Mouse (Mus musculus) heart, postnatal 36 days (tissue): ENCODE measurements at regions not wholly inside any gene's neighbourhood (a gene's known extent, or its start where the extent isn't known, plus 50 kb on each side); places are given as distances from the start of the nearest gene placed in this dataset.

Experiments
- DNase-seq, 2 experiments: peaks; one replicate each; pipeline ENCODE4 v3.0.0; 2021 to 2022
- intact Hi-C: fragments of 180-260 bp; cut with DNase I; formaldehyde crosslinking; loops from one replicate; pipeline ENCODE4 v1.15.1; 2025

DNA sequence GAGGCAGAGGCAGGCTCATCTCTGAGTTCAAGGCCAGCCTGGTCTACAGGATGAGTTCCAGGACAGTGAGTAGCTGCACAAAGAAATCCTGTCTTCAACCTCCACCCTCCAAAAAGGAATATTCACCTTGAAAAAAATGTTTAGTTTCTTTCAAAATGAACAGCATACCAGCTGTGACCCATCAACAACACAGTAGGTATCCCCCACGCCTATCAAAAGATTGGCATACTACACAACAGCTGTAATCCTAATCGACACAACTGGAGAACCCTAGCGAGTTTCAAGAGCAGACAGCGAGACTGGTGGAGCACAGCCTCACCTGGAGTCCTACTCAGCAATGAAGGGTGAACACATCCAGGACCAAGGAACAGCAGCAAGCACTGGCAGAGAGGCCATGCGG, 136.3 kb upstream of the Smim15 start:
- intact Hi-C loops, result no loop called here

DNA sequence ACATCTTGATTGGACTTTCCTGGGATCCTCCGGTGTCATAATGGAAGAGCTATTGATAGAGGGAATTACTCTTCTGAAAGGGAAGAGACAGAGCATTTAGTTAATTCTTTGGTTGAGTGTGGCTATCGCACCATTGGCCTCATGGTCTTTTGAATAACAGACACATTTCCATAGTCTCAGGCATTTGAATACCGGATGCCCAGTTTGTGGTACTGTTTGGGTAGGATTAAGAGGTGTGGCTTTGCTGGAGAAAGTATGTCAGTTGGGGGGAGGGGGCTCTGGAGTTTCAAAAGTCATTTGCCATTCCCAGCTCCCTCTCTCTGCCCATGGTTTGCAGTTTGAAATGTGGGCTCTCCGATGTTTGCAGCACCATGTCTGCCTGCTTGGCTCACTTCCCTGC, 139.4 kb upstream of the Smim15 start:
- DNase-seq, result no peak
- intact Hi-C loops, result no loop called here

More for the DNA sequence above, 136.3 kb upstream of the Smim15 start:
- no peak for DNase-seq

DNA sequence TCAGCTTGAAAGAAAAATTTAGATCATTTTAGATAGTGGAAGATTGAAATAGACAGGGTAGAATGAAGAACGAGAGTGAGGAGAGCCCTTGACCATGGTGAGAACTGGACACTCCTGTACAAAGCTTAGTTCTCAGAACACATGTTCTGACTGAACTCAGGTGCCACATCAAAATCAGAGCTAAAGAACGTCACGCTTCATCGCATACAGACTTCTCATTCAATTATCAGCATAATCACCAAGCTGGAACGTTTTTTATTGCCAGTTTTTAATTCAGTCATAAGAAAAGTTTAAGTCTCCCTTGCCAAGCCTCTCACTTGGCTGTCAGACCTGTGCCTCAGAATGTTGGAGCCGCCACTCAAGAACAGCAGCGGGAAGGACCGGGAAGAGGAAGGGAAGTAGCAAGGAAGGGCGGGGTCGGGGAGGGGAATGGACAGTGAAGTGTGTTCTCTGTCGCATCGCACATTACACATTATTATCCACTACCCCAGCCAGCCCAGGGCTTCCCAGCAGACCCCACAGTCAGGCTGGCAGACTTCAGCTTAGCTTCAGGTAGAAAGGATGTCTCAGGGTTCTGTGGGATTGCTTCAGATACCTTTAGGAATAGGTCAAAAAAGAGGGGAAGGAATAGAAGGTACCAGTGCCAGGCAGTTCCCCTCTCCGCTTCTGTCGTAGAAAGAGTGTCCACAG, 140.1 kb upstream of the Smim15 start:
- DNase-seq, result no peak
- intact Hi-C loops, result no loop called here

DNA sequence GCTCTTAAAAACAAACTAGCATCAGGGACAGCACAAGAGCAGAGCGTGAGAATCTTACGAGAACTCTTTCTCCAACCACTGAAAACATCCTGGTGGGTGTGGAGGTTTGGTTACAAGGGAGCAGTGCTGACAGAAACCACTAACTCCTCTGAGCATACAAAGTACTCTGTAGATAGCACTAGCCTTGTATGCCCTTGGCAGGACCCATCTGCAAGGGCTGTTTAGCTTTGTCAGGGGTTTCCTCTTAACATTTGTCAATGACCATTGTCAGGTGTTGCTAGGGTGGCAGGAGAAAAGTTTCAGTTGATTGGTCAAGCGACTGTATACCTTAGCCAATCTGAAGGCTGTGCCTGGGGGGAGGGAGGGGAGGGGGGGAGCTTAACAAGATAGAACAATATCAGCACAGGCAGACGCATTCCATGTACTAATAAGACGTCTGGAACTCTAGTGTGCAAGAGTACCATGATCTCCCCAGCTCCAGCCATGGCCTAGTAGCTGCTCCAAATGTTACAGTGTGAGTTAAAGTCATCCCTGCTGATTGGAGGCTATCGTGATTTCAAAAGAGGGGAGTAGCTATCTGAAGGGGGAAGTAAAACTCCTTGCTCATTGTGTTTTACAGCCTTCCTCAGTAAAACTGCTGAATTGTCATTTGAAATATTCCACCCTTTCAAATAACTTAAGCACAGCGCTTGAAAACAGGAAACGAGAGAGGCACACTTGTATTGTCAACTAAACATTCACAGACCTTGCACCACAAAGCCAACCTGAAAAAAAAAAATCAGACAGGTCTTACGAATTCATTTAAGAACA, 140.9 kb upstream of the Smim15 start:
- DNase-seq, result no peak
- intact Hi-C loops, result no loop called here

DNA sequence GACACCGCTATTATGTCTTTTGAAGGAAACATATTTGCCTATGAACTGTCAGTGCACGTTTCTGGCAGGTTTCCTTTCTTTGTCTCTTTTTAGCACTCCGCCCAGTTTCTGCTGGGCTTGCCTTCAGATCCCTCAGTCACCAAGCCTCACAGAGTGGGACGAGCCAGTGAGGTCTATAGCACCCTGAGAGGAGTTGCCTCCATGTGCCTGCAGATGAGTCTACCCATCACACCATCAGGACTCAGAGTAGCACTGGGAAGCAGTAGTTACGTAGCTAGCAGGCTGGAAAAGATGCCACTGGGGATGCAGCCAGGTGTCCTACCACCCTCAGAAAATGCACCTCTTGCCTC, 141.5 kb upstream of the Smim15 start:
- intact Hi-C loops, result no loop called here
- no peak for DNase-seq

DNA sequence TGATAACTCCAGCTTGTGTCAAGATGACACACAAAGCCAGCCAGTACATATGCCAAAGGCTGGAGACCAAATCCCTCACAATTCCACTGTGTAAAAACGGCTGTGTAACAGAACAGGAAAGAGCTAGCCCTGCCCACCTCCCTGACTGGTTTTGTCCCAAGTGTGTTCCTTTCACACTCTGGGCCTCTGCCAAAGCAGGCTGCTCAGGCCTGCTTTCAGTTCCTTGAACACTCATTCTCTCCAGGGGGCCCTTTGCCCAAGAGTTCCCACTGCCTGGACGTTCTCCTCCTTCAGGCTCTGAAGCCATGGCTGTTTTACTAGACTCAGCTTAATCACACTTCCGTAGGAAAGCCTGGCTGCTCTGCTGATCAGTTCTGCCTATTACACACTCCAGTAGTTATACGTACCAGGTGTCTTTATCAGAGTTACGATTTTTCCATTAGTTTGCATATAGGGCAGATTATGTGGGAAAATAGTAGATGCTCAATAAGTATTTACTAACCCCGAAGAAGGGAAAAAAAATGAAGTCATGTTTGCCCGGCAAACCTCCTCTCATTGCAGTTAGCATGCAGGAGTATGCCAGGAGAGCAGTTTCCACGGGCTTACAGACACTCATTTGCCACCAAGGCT, 144.5 kb upstream of the Smim15 start:
- peak; percentile 28 to 38 for DNase-seq
- intact Hi-C loops, result no loop called here

DNA sequence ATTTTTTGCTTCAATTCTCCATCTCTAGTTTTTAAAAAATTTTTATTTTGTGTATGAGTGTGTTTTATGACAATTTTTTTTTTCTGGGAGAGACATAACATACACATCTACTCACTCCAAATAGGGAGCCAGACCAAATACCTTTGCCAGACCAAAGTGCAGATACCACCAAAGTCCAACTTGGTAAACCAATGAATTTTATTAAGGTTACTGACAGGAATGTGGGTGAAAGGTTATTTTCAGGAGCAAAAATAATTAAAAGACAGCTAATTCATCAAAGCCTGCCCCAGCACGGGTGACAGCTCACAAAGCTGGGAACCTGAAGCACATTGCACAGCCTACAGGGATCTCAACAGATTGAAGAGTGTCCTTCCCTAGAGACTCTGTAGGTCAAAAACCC, 146.6 kb upstream of the Smim15 start:
- no peak for DNase-seq
- intact Hi-C loops, result no loop called here

DNA sequence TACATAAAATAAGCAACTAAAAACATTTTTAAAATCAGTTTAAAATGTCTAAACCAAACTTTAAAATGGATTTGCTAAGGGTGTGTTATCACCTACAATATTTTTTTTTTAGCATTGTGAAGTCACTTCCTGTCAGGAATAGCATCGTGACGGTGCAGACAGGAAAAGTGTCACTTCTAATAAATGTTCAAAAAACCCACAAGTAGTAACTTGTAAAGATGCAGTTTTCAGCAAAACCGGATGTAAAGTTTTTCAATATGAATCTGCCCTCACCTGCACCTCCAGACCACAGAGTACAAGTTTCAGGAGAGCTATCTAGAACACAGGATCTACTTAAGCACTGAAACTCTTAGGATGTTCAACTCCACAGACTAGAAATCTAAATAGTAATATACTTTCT, 147.1 kb upstream of the Smim15 start:
- intact Hi-C loops, result no loop called here
- no peak for DNase-seq

DNA sequence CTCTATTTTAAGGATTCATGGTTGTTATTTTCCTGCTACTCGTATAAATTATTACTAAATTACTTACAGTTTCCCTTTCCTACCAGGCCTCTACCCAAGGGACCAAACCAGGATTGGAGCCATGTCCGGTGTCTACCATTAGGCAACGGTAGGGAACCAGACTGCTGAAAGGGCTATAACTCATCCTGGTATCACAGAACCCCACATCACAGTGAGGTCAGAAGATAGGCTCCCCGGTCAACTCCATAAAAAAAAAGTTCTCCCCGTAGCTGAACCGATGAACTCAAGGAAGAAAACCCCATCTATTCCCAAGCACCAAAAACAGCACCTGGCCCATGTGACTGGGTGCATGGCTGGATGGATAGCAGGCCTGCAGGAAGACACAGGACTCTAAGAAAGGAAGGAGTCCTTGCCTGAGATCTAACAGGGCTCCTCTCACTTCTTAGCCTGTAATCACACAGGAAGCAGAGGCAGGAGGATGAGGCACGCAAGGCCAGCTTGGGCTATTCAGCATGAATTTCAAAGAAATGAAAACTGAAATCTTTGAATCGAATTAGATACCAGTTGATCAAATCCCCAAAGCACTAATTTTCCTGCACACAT, 150.6 kb upstream of the Smim15 start:
- intact Hi-C loops, result loop anchor here (5.0 kb wide), 1 partner anchor 264 kb away; the partner anchor contains the start of genes Ercc8 and Ndufaf2
- DNase-seq, result no peak

DNA sequence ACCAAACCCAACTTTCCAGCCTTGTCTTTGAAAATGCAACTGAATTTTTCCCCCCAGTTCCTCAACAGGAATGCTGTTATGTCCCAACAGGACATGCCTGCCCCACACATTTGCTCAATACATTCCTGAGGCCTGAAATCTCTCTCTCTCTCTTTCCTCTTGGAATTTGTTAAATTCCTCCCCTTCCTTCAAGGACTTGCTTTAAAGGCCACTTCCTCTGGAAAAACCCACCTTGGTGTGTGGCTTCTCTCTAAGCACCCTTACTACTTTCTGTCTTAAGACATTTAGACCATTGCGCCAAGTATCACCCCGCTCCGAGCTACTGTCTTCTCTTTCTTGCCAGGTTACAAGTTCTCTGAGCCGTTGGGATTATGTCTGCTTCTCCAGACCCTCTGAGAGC, 151.2 kb upstream of the Smim15 start:
- intact Hi-C loops, result loop anchor here (5.0 kb wide), 1 partner anchor 264 kb away; the partner anchor contains the start of genes Ercc8 and Ndufaf2
- DNase-seq, result no peak

DNA sequence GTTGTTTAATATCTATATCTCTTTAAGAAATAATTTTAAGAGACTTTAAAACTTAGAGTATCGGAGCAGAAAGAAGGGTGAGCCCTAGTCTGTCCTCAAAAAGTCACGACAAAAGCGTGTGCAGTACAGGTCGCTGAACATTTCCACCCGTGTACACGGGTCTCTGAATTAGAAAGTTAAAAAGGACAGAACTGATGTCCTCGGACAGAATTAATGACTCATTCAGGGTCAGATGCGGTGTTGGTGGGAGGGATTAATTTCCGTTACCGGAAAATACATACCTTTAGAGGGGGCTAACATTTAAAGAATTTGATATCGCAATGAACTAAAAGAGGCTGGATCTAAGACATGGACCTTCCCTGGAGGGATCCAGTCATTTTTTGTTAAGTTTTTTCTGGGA, 152.3 kb upstream of the Smim15 start:
- intact Hi-C loops, result loop anchor here (2.0 to 5.0 kb wide), 3 partner anchors 61 to 265 kb away; partner anchors contain the start of genes Ercc8 and Ndufaf2
- DNase-seq, result peak in 1 of 2 experiments; percentile 25

DNA sequence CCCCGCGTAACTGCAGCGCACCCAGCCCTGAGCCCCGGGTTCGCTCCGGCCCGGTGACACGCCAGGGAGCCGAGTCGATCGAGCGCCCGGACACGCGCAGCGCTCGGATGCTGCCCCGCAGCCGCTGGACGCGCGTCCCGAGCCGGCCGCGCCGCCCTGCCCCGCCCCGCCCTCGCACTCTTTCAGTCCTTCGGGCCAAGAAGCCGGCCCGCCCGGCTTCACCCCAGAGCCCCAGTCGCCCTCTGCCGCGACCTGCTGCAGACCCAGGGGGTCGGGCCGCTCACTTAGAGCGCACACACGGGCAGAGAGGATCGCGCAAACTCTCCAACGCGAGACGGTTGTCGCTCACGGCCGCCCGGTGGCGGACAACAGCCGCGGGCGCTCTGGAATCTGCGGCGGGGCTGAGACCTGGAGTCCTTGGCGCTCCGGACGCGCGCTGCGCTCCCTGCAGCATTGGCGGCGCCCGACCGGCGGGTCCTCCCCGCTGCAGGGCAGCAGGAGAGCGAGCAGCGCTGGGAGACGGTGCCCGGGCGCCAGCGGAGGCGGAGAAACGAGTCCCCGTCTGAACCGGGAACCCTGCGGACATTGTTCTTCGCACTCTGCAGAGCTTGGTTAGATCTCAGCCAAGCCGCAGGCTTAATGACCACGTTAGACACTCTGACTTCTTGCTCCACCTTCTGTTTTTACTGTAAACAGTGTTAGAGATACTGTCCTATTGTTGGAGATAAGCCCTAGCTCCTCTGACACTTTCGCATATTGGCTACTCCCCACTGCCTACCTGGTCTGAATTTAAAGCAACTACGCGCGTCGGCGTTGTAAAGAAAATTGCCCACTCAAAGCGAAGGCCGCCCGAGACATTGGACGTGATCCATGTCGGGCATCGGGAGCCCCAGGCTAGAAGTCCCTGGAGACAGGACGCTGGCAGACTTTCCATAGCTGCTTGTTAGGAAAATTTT, 153.1 kb upstream of the Smim15 start:
- DNase-seq, result peak; percentile 71 to 86
- intact Hi-C loops, result loop anchor here (1.0 to 5.0 kb wide), 4 partner anchors 60 to 266 kb away; partner anchors contain the start of genes Ercc8 and Ndufaf2

DNA sequence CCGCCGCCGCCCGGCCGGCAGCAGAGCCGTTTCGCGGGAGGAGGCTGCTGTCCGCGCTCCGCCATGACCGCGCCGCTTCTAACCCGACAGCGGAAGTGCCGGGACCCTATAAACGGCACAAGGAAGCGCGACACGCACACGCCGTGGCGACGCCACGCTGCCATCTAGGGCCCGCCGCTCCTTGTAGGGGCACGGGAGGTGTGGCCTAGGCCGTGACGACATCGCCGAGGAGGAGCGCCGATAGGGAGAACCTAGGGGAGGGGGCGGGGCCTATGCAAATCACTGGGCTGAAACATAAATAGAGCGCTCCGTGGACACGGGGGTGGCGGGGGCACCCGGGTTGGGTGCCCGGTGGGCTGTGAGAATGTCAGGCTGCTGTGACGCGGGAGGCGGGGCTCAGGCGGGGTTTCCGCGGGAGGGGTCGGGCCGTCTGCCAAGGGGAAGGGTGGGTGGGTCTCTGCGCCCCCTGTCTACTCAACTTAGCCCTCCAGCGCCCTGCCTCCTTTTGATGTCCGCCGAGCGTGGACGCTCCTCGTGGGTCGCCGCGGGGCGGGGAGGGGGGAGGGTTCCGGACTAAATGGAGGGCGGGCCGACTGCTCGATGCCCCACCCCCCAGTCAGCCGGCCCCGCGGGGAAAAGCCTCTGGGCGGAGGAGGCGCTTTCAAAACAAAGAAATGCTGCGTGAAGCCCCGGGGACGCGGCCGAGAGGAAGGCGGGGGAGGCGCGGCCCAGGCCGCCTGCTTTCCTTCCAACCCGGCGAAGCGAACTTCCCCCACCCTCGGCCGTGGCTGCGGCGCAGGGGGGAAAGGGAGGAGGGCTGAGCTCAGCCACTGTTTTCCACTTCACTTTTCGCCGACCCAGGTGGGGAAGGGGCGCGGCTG, 154.0 kb upstream of the Smim15 start:
- DNase-seq, result peak; percentile 98
- intact Hi-C loops, result loop anchor here (1.0 to 5.0 kb wide), 7 partner anchors 59 to 428 kb away; partner anchors contain the start of genes Ercc8 and Ndufaf2

DNA sequence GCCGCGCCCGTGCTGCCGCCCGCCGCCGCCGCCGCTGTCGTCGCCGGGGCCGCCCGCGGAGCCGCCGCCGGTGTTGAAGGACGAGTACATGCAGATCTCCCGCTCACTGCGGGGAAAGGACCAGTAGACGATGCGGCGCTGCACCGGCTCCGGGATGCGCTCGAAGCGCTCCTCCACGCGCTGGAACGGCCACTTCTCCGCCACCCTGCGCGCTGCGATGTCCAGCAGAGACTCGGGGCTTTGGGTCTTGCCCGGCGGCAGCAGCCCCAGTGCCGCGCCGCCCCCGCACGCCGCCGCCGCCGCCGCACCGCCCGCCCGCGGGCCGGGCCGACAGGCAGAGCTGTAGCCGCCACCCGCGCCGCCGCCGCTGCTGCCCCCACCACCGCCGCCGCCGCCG, 154.7 kb upstream of the Smim15 start:
- peak in 1 of 2 experiments; percentile 50 for DNase-seq

DNA sequence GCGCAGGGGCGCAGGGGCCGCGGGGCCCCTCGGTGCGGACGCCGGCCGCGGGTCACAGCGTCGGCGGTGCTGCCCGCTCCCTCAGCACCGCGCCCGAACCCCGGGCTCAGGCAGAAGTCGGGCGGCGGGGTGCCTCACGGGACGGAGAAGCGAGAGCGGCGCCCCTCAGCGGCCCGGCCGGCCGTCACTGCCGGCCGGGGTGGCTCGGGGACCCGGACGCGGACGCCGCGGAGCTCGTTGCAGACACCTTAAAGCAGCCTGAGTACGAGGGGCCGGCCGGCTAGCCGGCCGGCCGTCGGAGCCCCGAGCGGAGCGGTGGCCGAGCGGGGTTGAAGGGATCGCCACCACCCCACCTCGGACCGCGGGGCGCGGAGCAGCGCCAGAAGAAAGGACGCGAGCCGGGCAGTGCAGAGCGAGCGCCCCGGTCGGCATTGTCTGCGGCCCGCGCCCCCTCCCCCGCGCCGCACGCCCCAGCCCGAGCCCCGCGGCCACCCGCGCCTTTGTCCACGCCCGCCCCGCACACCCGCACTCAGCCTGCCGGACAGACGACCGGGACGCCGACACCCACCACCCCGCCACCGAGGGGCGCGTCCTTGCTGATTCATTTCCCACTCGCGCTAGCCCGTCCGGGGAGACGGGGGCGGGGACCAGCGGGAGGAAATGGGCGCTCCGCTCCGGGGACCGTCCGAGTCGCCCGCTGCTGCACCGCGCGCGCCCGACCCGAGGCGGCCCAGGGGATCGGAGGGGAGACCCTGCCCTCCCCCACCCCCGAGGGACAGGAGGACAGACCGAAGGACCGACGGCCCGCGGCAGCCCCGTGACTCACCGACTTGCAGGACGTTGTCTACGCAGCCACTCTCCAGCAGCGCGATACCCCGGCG, 155.4 kb upstream of the Smim15 start:
- peak; percentile 70 to 80 for DNase-seq
- intact Hi-C loops, result loop anchor here (2.0 to 5.0 kb wide), 3 partner anchors 136 to 427 kb away; no protein-coding TSS in a partner anchor

More for the DNA sequence above, 154.7 kb upstream of the Smim15 start:
- intact Hi-C loops, result loop anchor here (2.0 to 5.0 kb wide), 3 partner anchors 137 to 427 kb away; no protein-coding TSS in a partner anchor

DNA sequence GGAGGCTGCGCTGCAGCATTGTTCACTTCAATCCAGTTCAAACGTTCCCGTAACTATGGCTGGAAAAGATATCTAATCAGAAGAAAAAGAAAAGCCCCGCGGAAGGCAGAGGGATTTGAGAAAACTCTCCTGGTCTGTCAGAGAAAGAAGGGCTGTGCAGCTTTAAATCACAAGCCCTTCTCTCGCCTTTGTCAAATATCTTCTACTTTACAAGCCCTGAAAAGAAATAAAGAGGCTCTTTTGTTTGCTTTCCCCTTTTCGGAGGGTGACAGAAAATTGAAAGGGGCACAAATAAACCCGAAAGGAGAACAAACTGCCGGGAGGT, 156.1 kb upstream of the Smim15 start:
- DNase-seq, result peak in 1 of 2 experiments; percentile 19
- intact Hi-C loops, result loop anchor here (2.0 to 5.0 kb wide), 3 partner anchors 135 to 426 kb away; no protein-coding TSS in a partner anchor
